Mouse (Mus musculus) cerebellum, postnatal 4 days (tissue): ENCODE measurements around the gene Hnrnpdl.

Experiments
- DNase-seq, 2 experiments: peaks; one replicate each; pipeline ENCODE4 v3.0.0; 2022; ENCODE audit warnings: low spot score in 2 of 2, mixed read lengths in 1 of 2

Hnrnpdl gene

GRCm38 (mm10) chr5:100047143-100047640 lies 7.7 kb upstream of the Hnrnpdl start:
- no peak for DNase-seq

DNA sequence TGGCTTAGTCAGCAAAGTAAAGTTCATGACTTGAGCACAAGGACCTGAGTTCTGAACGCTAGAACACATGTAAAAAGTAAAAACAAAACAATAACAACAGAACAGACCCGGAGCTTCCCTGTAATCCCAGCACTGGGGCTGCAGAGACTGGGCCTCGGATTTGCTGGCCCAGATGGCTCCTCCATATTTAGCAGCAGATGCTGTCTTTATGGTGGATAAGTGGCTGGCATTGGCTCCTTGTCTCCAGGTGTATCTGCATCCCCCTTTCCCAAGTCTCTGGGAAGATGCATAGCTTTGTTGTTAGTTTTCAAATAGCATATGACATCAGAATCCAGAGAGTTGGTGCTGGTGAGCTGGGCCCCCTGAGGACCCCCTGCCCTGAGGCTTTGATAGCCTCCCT lies 6.6 kb upstream of the Hnrnpdl start:
- DNase-seq: no peak

DNA sequence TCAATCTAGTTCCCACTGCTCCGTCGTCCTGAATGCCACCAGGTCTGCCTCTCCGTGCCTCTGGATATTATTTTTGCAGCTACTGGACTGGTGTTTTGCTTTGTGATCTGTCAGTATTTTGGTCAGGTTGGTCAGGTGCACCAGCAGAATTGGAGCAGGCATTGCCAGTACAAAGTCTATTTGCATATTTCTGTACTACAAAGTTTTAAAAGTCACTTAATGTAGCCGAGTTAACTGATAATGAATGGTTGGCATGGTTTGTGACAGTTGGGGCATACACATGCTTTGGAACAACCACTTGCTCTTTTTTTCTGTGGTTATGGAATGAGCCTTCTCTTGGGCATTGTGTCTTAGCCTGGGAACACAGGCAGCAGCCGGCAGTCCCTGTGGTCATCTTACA lies 5.2 kb upstream of the Hnrnpdl start:
- DNase-seq: no peak

GRCm38 (mm10) chr5:100044030-100044429 lies 4.6 kb upstream of the Hnrnpdl start:
- no peak for DNase-seq

- DNase-seq: peak in 1 of 2 experiments; percentile 53
Measured at GRCm38 (mm10) chr5:100043361-100043760, 3.9 kb upstream of the Hnrnpdl start.

DNA sequence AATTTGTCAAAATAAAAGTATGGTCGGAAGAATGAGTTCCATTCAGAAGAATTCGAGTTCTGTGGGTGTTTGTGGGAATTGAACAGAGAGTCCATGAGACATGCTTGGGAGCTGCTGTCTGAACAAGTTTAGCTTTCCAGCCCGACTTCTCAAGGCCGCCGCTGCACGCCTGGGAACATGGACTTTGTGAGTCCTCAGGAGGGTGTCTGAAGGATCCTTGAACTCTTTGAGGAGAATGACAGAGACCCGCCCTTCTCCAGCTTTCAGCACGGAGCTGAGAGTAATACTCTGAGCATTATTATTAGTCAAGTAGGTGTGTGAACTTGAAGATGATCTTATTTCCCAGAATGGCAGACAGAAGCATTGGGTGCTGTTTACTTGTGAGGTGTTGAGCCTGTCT lies 3.0 kb upstream of the Hnrnpdl start:
- DNase-seq: no peak

DNA sequence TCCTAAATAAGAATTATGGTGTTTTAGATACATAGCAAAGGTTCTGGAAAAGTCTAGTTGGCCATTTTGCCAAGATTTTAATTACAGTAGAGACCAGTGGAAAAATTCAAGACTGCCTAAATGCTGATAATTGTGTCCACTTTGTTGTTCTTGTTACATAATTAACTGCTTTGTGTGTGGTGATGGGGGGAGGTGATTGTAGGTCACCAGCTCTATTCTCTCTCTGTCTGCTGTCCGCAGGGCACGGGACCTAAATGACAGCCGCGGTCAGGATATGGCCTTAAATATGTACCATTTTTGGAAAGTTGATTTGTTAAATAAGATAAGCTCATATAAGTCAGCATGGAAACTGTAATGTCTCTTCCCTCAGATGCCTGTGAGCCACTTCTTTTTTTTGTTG lies 1.8 kb upstream of the Hnrnpdl start:
- no peak for DNase-seq

- no peak for DNase-seq
Measured at GRCm38 (mm10) chr5:100040281-100040784, 869 bp upstream of the Hnrnpdl start.

DNA sequence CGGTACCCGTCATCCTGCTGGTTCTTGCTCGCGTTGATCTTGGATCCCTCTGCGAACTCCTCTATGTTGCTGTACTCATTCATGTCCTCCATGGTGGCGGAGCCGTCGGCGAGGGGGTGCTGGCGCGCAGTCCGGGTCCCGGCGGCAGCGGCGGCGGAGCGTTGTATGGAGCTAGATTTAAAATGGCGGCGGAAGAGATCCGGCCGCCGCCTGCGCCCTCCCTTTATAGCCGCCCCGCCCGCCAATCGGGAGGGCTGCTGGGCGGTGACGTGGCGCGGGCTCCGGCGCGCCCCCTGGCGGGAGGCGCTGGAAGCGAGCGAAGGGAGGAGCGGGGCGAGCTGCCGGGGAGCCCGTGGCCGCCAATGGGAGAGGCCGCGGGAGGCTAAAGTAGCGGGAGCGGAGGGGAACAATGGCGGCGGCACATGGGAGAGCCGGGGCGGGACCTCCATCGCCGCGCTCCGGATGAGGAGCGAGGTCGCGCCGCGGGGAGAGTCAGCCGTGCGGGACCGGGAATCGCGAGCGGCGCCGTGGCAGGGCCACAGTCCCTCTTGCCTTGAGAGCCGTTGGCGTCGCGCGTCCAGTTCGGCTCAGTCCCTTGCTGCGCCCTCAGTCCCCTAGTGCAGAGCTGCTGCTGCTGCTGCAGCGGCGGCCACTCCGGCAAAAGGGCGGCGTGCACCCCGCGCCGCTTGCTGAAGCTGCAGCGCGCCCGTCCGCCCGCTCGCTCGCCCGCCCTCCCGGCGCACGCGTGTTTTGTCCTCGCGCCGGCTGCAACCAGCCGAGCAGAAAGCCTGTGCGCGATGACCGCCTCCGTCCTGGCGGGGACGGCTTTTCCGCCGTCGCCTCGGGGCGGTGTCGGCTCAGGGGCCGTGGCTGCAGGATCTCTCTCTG lies 506 bp downstream of the Hnrnpdl start:
- peak; percentile 99 for DNase-seq

DNA sequence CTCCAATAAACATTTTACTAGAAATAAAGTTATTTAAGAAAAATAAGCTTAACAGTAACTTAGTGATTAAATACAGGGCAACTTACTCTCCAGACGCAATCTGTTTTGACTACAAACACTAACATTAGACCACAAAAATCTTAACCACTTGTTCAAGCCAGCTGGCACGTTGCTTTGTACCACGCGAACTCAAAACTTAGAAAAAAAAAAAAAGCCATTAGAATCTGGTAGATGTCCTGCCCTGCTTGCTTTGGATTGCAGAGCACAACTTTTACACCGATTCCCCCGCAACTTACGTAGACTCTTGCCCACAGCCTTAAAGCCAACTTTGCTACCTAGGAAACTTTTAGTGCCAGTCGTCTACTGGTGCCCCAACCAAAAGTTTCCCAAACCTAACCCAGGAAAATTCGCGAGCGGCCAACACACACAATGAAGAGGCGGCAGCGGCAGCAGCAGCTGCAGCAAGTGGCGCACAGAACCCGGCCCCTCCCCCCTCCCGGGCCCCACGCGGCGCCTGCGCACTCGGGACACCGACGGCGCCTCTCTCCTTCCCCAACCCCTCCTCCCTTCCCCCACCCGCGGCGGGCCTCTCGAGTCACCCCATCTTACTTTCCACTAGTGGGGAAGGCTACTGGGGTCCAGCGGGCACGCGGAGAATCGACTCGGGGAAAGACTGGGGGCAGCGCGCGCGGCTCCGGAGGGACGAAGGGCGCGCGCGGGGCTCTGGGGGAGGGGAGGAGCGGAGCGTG lies 1.3 kb downstream of the Hnrnpdl start:
- DNase-seq: peak; percentile 79 to 93

GRCm38 (mm10) chr5:100036681-100037080 lies 2.8 kb downstream of the Hnrnpdl start:
- DNase-seq: no peak

DNA sequence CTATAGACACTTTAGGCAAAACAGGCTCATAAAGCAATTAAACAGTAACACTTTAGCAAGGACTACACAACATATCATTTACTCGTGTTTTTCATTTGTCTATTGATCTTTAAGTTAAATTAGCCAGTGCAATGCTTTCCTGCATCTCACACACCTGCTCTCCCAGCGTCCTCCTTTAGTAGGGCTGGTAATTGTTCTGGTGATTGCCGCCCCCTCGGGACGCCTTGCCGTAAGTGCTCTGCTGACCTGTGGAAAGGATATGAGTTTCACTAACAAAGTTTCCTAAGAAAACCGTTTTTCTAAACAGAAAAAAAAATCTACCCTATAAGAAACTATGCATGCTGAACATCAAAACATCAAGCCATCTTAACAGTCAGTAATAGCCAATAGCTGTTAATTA lies 3.5 kb downstream of the Hnrnpdl start:
- no peak for DNase-seq

DNA sequence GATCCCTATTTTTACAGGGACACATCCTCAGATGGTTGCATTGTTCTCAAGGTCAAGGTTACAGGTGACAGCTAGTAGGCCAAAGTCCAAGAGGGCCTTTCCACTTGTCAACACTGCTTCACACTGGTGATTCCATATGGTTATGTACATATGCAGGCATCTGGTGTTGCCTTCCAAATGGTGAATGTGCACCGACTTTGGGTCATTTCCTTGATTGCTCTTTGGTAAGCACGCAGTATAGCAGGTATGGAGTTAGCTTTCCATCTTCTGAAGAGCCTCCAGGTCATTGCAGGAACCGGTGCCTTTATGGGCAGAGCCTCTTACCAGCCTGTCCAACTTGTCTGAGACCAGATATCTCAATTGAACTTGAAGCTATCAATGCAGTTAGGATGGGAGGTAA lies 6.8 kb downstream of the Hnrnpdl start:
- DNase-seq: no peak

- DNase-seq: no peak
Measured at GRCm38 (mm10) chr5:100032107-100032506, 7.4 kb downstream of the Hnrnpdl start.

DNA sequence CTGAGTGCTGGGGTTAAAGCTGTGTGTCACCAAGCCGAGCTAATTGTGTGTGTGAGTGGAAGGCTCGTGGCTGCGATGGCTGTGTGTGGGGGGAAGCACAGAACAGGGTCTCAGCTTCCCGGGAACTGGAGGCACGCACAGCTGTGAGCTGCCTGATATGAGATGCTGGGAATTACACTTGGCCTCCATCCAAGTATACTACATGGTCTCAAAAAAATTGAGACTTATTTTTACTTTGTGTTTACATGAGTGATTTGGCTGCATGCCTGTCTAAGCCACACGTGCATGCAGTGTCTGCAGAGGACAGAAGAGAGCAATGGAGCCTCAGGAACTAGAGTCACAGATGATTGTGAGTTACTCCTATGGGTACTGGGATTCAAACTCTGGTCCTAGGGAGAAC lies 9.4 kb downstream of the Hnrnpdl start:
- no peak for DNase-seq

DNA sequence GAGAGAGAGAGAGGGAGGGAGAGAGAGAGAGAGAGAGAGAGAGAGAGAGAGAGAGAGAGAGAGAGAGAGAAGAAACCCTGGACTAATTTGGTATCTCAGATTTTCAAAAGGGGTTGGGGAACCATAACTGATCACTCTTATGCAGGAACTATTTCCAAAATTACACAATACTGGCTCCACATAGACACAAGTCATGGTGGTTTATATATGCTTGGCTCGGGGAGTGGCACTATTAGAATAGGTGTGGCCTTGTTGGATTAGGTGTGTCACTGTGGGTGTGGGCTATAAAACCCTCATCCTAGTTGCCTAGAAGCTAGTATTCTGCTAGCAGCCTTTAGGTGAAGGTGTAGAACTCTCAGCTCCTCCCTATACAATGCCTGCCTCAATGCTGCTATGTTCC lies 14.6 kb downstream of the Hnrnpdl start:
- no peak for DNase-seq

DNA sequence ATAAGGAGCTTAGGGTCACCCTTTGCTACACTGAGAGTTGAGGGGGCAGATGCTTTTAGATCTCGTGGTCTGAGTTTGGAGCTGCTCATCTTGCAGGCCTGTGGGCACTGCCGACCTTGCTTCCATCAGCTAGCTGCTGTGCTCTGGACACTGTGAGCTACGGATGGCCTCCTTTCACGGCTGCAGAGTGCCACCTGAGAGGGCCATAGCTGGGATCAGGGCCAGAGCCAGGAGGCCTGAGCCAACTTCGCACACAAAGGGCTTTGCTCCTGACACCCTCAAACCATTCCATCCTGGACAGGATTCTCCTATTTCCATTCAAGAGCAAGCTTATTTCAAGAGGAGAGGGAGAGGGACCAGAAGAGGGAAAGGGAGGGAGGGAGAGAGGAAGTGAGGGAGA lies 15.1 kb downstream of the Hnrnpdl start:
- DNase-seq: no peak

DNA sequence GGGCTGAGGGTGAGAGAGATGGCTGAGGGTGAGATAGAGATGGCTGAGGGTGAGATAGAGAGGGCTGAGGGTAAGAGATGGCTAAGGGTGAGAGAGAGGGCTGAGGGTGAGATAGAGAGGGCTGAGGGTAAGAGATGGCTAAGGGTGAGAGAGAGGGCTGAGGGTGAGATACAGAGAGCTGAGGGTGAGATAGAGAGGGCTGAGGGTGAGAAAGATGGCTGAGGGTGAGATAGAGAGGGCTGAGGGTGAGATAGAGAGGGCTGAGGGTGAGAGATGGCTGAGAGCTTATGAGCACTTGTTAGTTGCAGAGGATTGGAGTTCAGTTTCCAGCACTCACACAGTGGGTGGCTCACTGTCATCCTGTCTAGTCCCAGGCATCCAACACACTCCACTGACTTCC lies 19.4 kb downstream of the Hnrnpdl start:
- DNase-seq: no peak

DNA sequence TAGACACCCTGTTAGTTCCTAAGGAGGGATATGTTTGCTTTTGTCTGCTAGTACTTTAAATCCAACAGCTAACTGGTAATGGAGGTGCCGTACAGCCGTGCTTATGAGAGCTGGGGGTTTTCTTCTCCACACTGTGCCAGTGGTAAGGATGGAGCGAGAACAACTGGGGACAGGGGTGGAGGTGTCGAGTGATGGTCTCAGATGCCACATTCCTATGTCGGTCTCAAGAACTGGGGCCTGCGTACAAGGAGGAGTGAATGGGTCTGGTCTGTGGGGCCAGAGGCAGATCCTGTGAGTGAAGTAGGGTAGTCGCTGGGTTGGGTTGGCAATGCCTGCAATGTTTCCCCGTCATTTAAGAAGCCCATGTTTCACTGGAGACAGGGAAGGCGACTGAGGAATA lies 26.9 kb downstream of the Hnrnpdl start:
- DNase-seq: no peak

GRCm38 (mm10) chr5:100008485-100008884 lies 31.0 kb downstream of the Hnrnpdl start:
- DNase-seq: no peak

DNA sequence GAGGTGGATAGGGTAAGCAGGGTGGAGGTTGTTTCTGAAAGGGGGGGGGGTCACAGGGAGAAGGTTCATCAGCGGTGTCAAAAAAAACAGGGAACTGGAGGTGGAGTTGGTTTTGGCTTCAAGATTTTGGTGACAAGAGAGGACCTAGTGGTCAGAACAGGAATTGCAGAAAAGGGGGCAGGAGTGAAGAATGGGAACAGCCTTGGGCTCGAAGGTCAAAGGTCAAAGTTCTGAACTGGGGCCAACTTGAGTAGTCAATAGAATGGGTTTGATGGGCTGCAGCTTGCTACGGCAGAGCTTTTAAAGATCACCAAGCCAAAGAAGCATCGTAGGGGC lies 32.5 kb downstream of the Hnrnpdl start:
- no peak for DNase-seq

DNA sequence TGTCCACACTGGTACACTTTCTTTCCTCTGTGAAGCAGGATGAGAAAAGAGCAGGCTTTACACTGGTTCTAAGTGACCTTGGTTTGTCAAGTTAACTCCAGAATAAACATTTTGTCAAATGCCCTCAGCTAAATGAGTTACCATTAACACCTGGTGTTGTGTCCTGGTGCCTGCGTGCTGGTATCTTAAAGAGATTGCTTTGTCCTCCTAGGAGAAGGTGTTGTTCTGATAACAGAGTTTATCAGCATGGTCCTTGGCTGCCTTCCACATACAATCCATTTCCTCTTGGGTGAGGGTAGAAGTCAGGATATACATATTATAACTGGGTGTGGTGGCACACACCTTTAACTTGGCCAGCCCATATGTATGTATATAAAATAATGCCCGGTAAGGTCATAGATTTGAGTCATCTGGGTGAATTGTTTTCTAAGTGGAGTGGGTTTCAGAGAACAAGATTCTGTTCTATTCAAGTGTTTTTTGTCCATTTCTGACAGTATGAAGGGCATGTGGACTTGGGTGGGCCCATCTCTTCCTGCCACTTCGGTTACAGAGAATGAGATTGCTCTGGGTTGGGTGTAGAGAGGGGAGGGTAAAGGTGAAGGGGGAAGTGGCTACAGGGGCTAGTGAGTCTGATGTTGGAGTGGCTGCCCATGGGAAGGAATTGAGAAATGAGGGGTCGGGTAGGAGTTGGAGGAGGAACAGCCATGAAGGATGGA lies 33.0 kb downstream of the Hnrnpdl start:
- no peak for DNase-seq
